Mouse (Mus musculus) ovary, postnatal 36 days (tissue): ENCODE measurements around the gene Chd2.
A peak's percentile ranks its signal among the peaks of the same experiment; 100 is the strongest.

Experiments
- DNase-seq: peaks from one replicate; pipeline ENCODE4 v3.0.0; 2022; ENCODE audit warnings: low spot score, mixed read lengths

Gene Chd2

GRCm38 (mm10) chr7:73402106-73402505 is 139.5 kb downstream of the Chd2 start:
- no peak for DNase-seq

GRCm38 (mm10) chr7:73400051-73400916 is 141.3 kb downstream of the Chd2 start:
- DNase-seq = no peak

- DNase-seq = peak; percentile 66
Measured at GRCm38 (mm10) chr7:73399501-73400044, 142.1 kb downstream of the Chd2 start.

GRCm38 (mm10) chr7:73398806-73399442 is 142.7 kb downstream of the Chd2 start:
- DNase-seq = no peak

- peak; percentile 69 for DNase-seq
Measured at GRCm38 (mm10) chr7:73398319-73398718, 143.3 kb downstream of the Chd2 start.

GRCm38 (mm10) chr7:73394013-73394409 is 147.6 kb downstream of the Chd2 start:
- DNase-seq = no peak

- DNase-seq = no peak
Measured at GRCm38 (mm10) chr7:73393307-73394012, 148.2 kb downstream of the Chd2 start.

- no peak for DNase-seq
Measured at GRCm38 (mm10) chr7:73392359-73392758, 149.3 kb downstream of the Chd2 start.

- DNase-seq = peak; percentile 57
Measured at GRCm38 (mm10) chr7:73391518-73392321, 149.9 kb downstream of the Chd2 start.

- peak; percentile 95 for DNase-seq
Measured at GRCm38 (mm10) chr7:73391002-73391517, 150.6 kb downstream of the Chd2 start.

GRCm38 (mm10) chr7:73390426-73391001 is 151.1 kb downstream of the Chd2 start:
- DNase-seq = no peak

- DNase-seq = no peak
Measured at GRCm38 (mm10) chr7:73389871-73390294, 151.7 kb downstream of the Chd2 start.

GRCm38 (mm10) chr7:73389419-73389818 is 152.2 kb downstream of the Chd2 start:
- no peak for DNase-seq

GRCm38 (mm10) chr7:73388866-73389265 is 152.8 kb downstream of the Chd2 start:
- DNase-seq = no peak

GRCm38 (mm10) chr7:73382843-73383242 is 158.8 kb downstream of the Chd2 start:
- no peak for DNase-seq

- DNase-seq = no peak
Measured at GRCm38 (mm10) chr7:73378034-73378433, 163.6 kb downstream of the Chd2 start.

- peak; percentile 12 for DNase-seq
Measured at GRCm38 (mm10) chr7:73377307-73377706, 164.3 kb downstream of the Chd2 start.
